Mouse (Mus musculus): ENCODE results near the gene Omt2b. TPM values are rescaled to one million over a fixed set of nuclear protein-coding genes. Genes with fewer than 3 reads are reported as not detected.
A peak's percentile ranks its signal among the peaks of the same experiment; 100 is the strongest.
"Not testable (repeated sequence)": the region's sequence is repeated elsewhere in the genome, so short reads cannot be mapped to it uniquely, and the experiment has no call there.

Gene Omt2b
- polyA plus RNA-seq, 1 experiment from 2014 or later = not detected

GRCm38 (mm10) chr9:78358053-78358452 lies 30.7 kb downstream of the Omt2b start:
- ATAC-seq = peak; percentile 78
- 13% methylated on average over 9 of the region's 9 CpGs for WGBS
- no peak overlapping the region for H3K9ac ChIP-seq
- H3K27ac ChIP-seq = no peak overlapping the region
- no peaks in the 10 kb centered on the region for H3K9me3 ChIP-seq
- no peak overlapping the region for H3K4me3 ChIP-seq (replicated peaks)
- H3K27me3 ChIP-seq (replicated peaks) = no peaks in the 10 kb centered on the region
- no peaks in the 10 kb centered on the region for H3K4me1 ChIP-seq (replicated peaks)
- no peak overlapping the region for H3K4me2 ChIP-seq (replicated peaks)
- no peaks in the 10 kb centered on the region for H3K36me3 ChIP-seq

GRCm38 (mm10) chr9:78359750-78360483 lies 32.5 kb downstream of the Omt2b start:
- H3K9me3 ChIP-seq = no peaks in the 10 kb centered on the region
- no peak overlapping the region for H3K4me3 ChIP-seq (replicated peaks)
- 81% methylated on average over 6 of the region's 6 CpGs for WGBS
- no peaks in the 10 kb centered on the region for H3K27me3 ChIP-seq (replicated peaks)
- ATAC-seq = no peak
- no peaks in the 10 kb centered on the region for H3K4me1 ChIP-seq (replicated peaks)
- no peaks in the 10 kb centered on the region for H3K36me3 ChIP-seq
- no peak overlapping the region for H3K9ac ChIP-seq
- no peak overlapping the region for H3K27ac ChIP-seq
- H3K4me2 ChIP-seq (replicated peaks) = no peak overlapping the region

- Histone ChIP-seq H3K27ac (no peak overlapping the region), H3K36me3 (no peaks in the 10 kb centered on the region), H3K4me1 (replicated peaks) (no peaks in the 10 kb centered on the region), H3K9me3 (no peaks in the 10 kb centered on the region), H3K4me3 (replicated peaks) (no peak overlapping the region), H3K4me2 (replicated peaks) (no peak overlapping the region), H3K27me3 (replicated peaks) (no peaks in the 10 kb centered on the region), H3K9ac (no peak overlapping the region)
- ATAC-seq = no peak
- WGBS = 33% methylated on average over 2 of the region's 2 CpGs
Measured at GRCm38 (mm10) chr9:78360484-78360872, 33.1 kb downstream of the Omt2b start.

GRCm38 (mm10) chr9:78363374-78363773 lies 36.0 kb downstream of the Omt2b start:
- H3K27me3 ChIP-seq (replicated peaks) = no peaks in the 10 kb centered on the region
- H3K4me2 ChIP-seq (replicated peaks) = no peak overlapping the region
- no peak for ATAC-seq
- H3K4me3 ChIP-seq (replicated peaks) = no peak overlapping the region
- H3K4me1 ChIP-seq (replicated peaks) = no peaks in the 10 kb centered on the region
- H3K9me3 ChIP-seq = no peaks in the 10 kb centered on the region
- 59% methylated on average over 6 of the region's 6 CpGs for WGBS
- H3K27ac ChIP-seq = no peak overlapping the region
- H3K36me3 ChIP-seq = no peaks in the 10 kb centered on the region
- H3K9ac ChIP-seq = no peak overlapping the region

GRCm38 (mm10) chr9:78364701-78365100 lies 37.3 kb downstream of the Omt2b start:
- WGBS = 93% methylated on average over 6 of the region's 6 CpGs
- no peaks in the 10 kb centered on the region for H3K36me3 ChIP-seq
- H3K9ac ChIP-seq = no peak overlapping the region
- ATAC-seq = no peak
- H3K27me3 ChIP-seq (replicated peaks) = no peaks in the 10 kb centered on the region
- H3K27ac ChIP-seq = no peak overlapping the region
- H3K4me1 ChIP-seq (replicated peaks) = no peaks in the 10 kb centered on the region
- no peaks in the 10 kb centered on the region for H3K9me3 ChIP-seq
- no peak overlapping the region for H3K4me3 ChIP-seq (replicated peaks)
- H3K4me2 ChIP-seq (replicated peaks) = no peak overlapping the region

GRCm38 (mm10) chr9:78365850-78366544 lies 38.6 kb downstream of the Omt2b start:
- Histone ChIP-seq H3K4me2 (replicated peaks) (no peak overlapping the region), H3K4me3 (replicated peaks) (no peak overlapping the region), H3K36me3 (no peaks in the 10 kb centered on the region), H3K9me3 (no peaks in the 10 kb centered on the region), H3K27ac (no peak overlapping the region), H3K4me1 (replicated peaks) (no peaks in the 10 kb centered on the region), H3K9ac (no peak overlapping the region), H3K27me3 (replicated peaks) (no peaks in the 10 kb centered on the region)
- 0 out of 2 replicates have a peak, but pooled peaks have one; percentile 47 for ATAC-seq
- 66% methylated on average over 13 of the region's 13 CpGs for WGBS

GRCm38 (mm10) chr9:78367959-78368358 lies 40.6 kb downstream of the Omt2b start, which contains the start of gene Dppa5a:
Dppa5a (minus strand) TSS chr9:78368177.
- H3K9me3 ChIP-seq; H3K4me2 ChIP-seq (replicated peaks); H3K27ac ChIP-seq; H3K27me3 ChIP-seq (replicated peaks); H3K4me3 ChIP-seq (replicated peaks); ATAC-seq; H3K36me3 ChIP-seq; H3K4me1 ChIP-seq (replicated peaks); H3K9ac ChIP-seq: not testable (repeated sequence)
- WGBS = 89% methylated on average over 16 of the region's 16 CpGs

- 69% methylated on average over 3 of the region's 3 CpGs for WGBS
- no peaks in the 10 kb centered on the region for H3K9me3 ChIP-seq
- H3K27me3 ChIP-seq (replicated peaks) = no peaks in the 10 kb centered on the region
Measured at GRCm38 (mm10) chr9:78368671-78369293, 41.4 kb downstream of the Omt2b start.

GRCm38 (mm10) chr9:78369349-78369748 lies 42.0 kb downstream of the Omt2b start:
- no peak overlapping the region for H3K4me3 ChIP-seq (replicated peaks)
- H3K4me2 ChIP-seq (replicated peaks) = no peak overlapping the region
- H3K4me1 ChIP-seq (replicated peaks) = no peaks in the 10 kb centered on the region
- H3K27ac ChIP-seq = no peak overlapping the region
- H3K27me3 ChIP-seq (replicated peaks) = no peaks in the 10 kb centered on the region
- 81% methylated on average over 2 of the region's 2 CpGs for WGBS
- H3K9me3 ChIP-seq = no peaks in the 10 kb centered on the region
- no peak for ATAC-seq
- no peaks in the 10 kb centered on the region for H3K36me3 ChIP-seq
- no peak overlapping the region for H3K9ac ChIP-seq

More at GRCm38 (mm10) chr9:78368671-78369293, 41.4 kb downstream of the Omt2b start:
- H3K4me3 ChIP-seq (replicated peaks) = no peak overlapping the region
- no peak overlapping the region for H3K27ac ChIP-seq
- H3K4me2 ChIP-seq (replicated peaks) = no peak overlapping the region
- H3K36me3 ChIP-seq = no peaks in the 10 kb centered on the region
- H3K9ac ChIP-seq = no peak overlapping the region
- H3K4me1 ChIP-seq (replicated peaks) = no peaks in the 10 kb centered on the region
- ATAC-seq = no peak

- H3K9me3 ChIP-seq = no peaks in the 10 kb centered on the region
- H3K27ac ChIP-seq = no peak overlapping the region
- H3K9ac ChIP-seq = no peak overlapping the region
- H3K4me2 ChIP-seq (replicated peaks) = no peak overlapping the region
- no peaks in the 10 kb centered on the region for H3K4me1 ChIP-seq (replicated peaks)
- no peak for ATAC-seq
- no peaks in the 10 kb centered on the region for H3K27me3 ChIP-seq (replicated peaks)
- no peaks in the 10 kb centered on the region for H3K36me3 ChIP-seq
- H3K4me3 ChIP-seq (replicated peaks) = no peak overlapping the region
- WGBS = 92% methylated on average over 7 of the region's 7 CpGs
Measured at GRCm38 (mm10) chr9:78369786-78370185, 42.4 kb downstream of the Omt2b start.

- WGBS = 94% methylated on average over 3 of the region's 3 CpGs
- H3K4me1 ChIP-seq (replicated peaks) = no peaks in the 10 kb centered on the region
- no peak overlapping the region for H3K4me2 ChIP-seq (replicated peaks)
- no peak overlapping the region for H3K9ac ChIP-seq
- no peak overlapping the region for H3K27ac ChIP-seq
- no peak for ATAC-seq
- no peak overlapping the region for H3K4me3 ChIP-seq (replicated peaks)
- H3K9me3 ChIP-seq = no peaks in the 10 kb centered on the region
- H3K27me3 ChIP-seq (replicated peaks) = no peaks in the 10 kb centered on the region
- H3K36me3 ChIP-seq = no peaks in the 10 kb centered on the region
Measured at GRCm38 (mm10) chr9:78371441-78371840, 44.1 kb downstream of the Omt2b start.

- Histone ChIP-seq H3K4me3 (replicated peaks) (no peak overlapping the region), H3K36me3 (no peaks in the 10 kb centered on the region), H3K9ac (no peak overlapping the region), H3K9me3 (no peaks in the 10 kb centered on the region), H3K4me2 (replicated peaks) (no peak overlapping the region), H3K4me1 (replicated peaks) (0 out of 2 replicates have a peak, but pooled peaks cover 2% of the 10 kb centered on the region), H3K27me3 (replicated peaks) (no peaks in the 10 kb centered on the region), H3K27ac (no peak overlapping the region)
- no peak for ATAC-seq
- WGBS = 80% methylated on average over 10 of the region's 10 CpGs
Measured at GRCm38 (mm10) chr9:78372827-78373504, 45.6 kb downstream of the Omt2b start.

All from intestine, embryonic 15.5 days (tissue).